Mouse (Mus musculus) MEL (cell line): ENCODE measurements around the gene Bcl6b.

Experiments
- CHD2 ChIP-seq: IDR thresholded peaks from 2 replicates; pipeline ENCODE4 v1.6.1; 2011; ENCODE audit warnings: low read length, improper control_type of control experiment
- CTCF ChIP-seq, 3 experiments: IDR thresholded peaks in 2 of 3; conservative IDR thresholded peaks in 1 of 3; 2 replicates each; pipeline ENCODE4 v1.5.1; 2011 to 2012; ENCODE audit warnings: low read length in 3 of 3, low read depth in 2 of 3, mild to moderate bottlenecking in 2 of 3, improper control_type of control experiment in 1 of 3, inconsistent platforms in 1 of 3, mixed read lengths in 1 of 3, moderate library complexity in 1 of 3; ENCODE audit not compliant: control insufficient read depth in 1 of 3, insufficient read depth in 1 of 3, poor library complexity in 1 of 3, severe bottlenecking in 1 of 3
- EP300 ChIP-seq, 2 experiments: IDR thresholded peaks; 2 replicates each; pipeline ENCODE4 v1.6.1; 2011; ENCODE audit warnings: improper control_type of control experiment in 2 of 2, low read length in 2 of 2, low read depth in 1 of 2, mild to moderate bottlenecking in 1 of 2
- ETS1 ChIP-seq: IDR thresholded peaks from 2 replicates; pipeline ENCODE4 v1.6.1; 2012; ENCODE audit warnings: low read depth, mild to moderate bottlenecking, inconsistent platforms, low read length, improper control_type of control experiment, moderate library complexity
- KAT2A ChIP-seq: conservative IDR thresholded peaks from 2 replicates; pipeline ENCODE4 v1.6.1; 2012; ENCODE audit warnings: low read depth, low read length, improper control_type of control experiment, inconsistent platforms
- MAX ChIP-seq: IDR thresholded peaks from 2 replicates; pipeline ENCODE4 v1.6.1; 2011; ENCODE audit warnings: low read length, improper control_type of control experiment
- MEF2A ChIP-seq: IDR thresholded peaks from 2 replicates; pipeline ENCODE4 v1.6.1; 2014; ENCODE audit warnings: low read depth, mild to moderate bottlenecking, inconsistent platforms, low read length, improper control_type of control experiment; ENCODE audit not compliant: poor library complexity, insufficient replicate concordance, severe bottlenecking; ENCODE audit errors: extremely low read depth
- POLR2A ChIP-seq, 2 experiments: IDR thresholded peaks; 2 replicates each; pipeline ENCODE4 v1.6.1; 2011 to 2012; ENCODE audit warnings: low read length in 2 of 2, mild to moderate bottlenecking in 2 of 2, control low read depth in 1 of 2, improper control_type of control experiment in 1 of 2, low read depth in 1 of 2, moderate library complexity in 1 of 2; ENCODE audit not compliant: control insufficient read depth in 1 of 2, insufficient read depth in 1 of 2, poor library complexity in 1 of 2
- SIN3A ChIP-seq: IDR thresholded peaks from 2 replicates; pipeline ENCODE4 v1.6.1; 2012; ENCODE audit warnings: low read length, improper control_type of control experiment, inconsistent platforms
- ZKSCAN1 ChIP-seq: IDR thresholded peaks from 2 replicates; pipeline ENCODE4 v1.6.1; 2012; ENCODE audit warnings: low read depth, mild to moderate bottlenecking, inconsistent platforms, low read length, improper control_type of control experiment, moderate library complexity

GRCm38 (mm10) chr11:70239541-70240279, 10.1 kb upstream of the Bcl6b start, which contains the start of the genes Gm21988 and Rnasek:
- TF ChIP-seq KAT2A (peak; percentile 51; the same call in 1 of the 2 replicates), CTCF (IDR thresholded peaks at IDR 0.05 in 2 of 3, conservative IDR thresholded peaks at IDR 0.05 in 1 of 3; ENCODE audit: control insufficient read depth in 1 of 3, insufficient read depth in 1 of 3, low read depth in 2 of 3, low read length in 3 of 3, poor library complexity in 1 of 3, severe bottlenecking in 1 of 3) (no peak), MEF2A (no peak), ETS1 (peak; percentile 71), SIN3A (peak; percentile 100), CHD2 (no peak), EP300 (IDR thresholded peaks at IDR 0.05; ENCODE audit: low read depth in 1 of 2, low read length in 2 of 2) (no peak), ZKSCAN1 (no peak), MAX (peak; percentile 95), POLR2A (IDR thresholded peaks at IDR 0.05; ENCODE audit: control insufficient read depth in 1 of 2, insufficient read depth in 1 of 2, low read depth in 1 of 2, low read length in 2 of 2, poor library complexity in 1 of 2) (peak; percentile 69 to 85; a peak in 3 of 4 replicates)
